Mouse (Mus musculus) heart, postnatal 10 days (tissue): ENCODE results near the gene Cd37. TPM values are rescaled to one million over a fixed set of nuclear protein-coding genes. Genes with fewer than 3 reads are reported as not detected.
"Not testable (repeated sequence)": the region's sequence is repeated elsewhere in the genome, so short reads cannot be mapped to it uniquely, and the experiment has no call there.

ENCODE experiments used
- DNase-seq, 2 experiments: peaks; one replicate each; pipeline ENCODE4 v3.0.0; 2021
- intact Hi-C: fragments of 180-260 bp; cut with DNase I; formaldehyde crosslinking; loops from one replicate; pipeline ENCODE4 v1.15.1; 2025
- total RNA-seq, 2 experiments: library from RNA; stranded (reverse); gene quantifications; 2 replicates each; pipeline ENCODE4 v1.2.3; 2021

The Cd37 gene
- total RNA-seq = 1 to 10 TPM; 3.0 to 4.0 TPM

- peak; percentile 28 to 33 for DNase-seq
- intact Hi-C loops = no loop called here
Measured at GRCm38 (mm10) chr7:45238723-45239496, at the start of gene Cd37. Gene Cd37 (minus strand): TSS chr7:45239115.

GRCm38 (mm10) chr7:45286486-45286885, 47.6 kb upstream of the Cd37 start:
- DNase-seq = no peak
- intact Hi-C loops = no loop called here

DNA sequence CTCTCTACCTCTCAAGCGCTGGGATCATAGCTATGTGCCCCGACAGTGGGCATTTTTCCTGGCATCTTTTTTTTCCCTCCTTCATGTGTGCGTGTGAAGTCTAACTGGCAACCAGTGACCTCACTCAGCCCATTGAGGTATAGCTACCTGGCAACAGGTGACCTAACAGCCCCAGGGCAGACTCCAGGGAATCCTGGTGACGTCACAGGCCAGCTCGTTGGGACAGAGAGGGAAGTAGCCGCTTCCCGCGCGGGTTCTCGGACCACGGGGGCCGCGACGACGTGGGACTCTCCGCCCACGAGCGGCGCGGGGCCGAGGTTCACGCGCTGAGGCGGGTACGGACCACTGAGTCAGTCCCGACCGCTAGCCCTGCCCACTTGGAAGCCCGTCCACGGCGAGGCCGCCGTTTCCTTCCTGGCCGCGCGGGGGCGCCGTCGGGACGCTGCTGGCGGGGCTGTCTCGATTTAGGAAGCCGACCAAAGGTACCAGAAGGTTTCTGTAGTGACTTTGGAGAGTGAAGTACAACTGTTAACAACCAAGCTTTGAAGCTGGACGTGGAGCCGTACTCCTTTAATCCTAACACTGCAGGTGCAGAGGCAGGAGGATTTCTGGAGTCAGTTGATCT, 38.3 kb upstream of the Cd37 start, which contains the start of gene Slc6a21:
Slc6a21 (plus strand) TSS at position 378 of the 625 bp plus-strand sequence.
- intact Hi-C loops = no loop called here
- peak; percentile 77 to 87 for DNase-seq

GRCm38 (mm10) chr7:45273672-45274071, 34.8 kb upstream of the Cd37 start:
- DNase-seq = no peak
- intact Hi-C loops = loop anchor here (2.0 kb wide), 1 partner anchor 25 kb away; no protein-coding TSS in a partner anchor

GRCm38 (mm10) chr7:45272786-45273412, 34.0 kb upstream of the Cd37 start:
- intact Hi-C loops = no loop called here
- no peak for DNase-seq

GRCm38 (mm10) chr7:45265518-45265917, 26.6 kb upstream of the Cd37 start:
- intact Hi-C loops = no loop called here
- DNase-seq = no peak

GRCm38 (mm10) chr7:45264348-45264747, 25.4 kb upstream of the Cd37 start:
- intact Hi-C loops = no loop called here
- DNase-seq = no peak

DNA sequence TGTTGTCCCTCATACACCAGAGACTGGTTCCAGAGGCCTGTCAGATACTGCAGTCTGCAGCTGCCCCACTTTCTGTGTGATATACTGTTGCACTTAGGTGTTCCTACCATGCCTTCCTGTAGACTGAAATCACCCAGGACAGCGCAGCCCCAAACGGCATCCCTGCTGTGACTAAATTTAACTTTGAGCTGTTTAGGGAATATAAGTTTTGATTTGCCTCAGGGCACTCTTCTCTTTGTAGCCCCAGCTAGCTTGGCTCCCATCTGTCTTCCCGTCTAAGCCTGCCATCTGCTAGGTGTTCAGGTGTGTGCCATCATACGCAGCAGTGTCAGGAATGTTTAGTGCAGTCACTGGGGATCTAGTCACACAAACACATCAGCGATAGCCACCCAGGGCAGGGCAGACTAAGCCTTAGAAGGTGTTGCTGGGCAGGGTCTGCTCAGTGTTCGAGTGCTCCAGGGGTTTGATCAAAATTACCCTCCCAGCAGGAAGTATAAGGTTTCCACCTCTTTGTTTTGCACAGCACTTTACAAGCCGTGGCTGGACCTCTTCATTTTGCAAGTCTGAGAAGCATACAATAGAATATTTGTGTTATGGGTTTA, 24.2 kb upstream of the Cd37 start:
- intact Hi-C loops = no loop called here
- no peak for DNase-seq

DNA sequence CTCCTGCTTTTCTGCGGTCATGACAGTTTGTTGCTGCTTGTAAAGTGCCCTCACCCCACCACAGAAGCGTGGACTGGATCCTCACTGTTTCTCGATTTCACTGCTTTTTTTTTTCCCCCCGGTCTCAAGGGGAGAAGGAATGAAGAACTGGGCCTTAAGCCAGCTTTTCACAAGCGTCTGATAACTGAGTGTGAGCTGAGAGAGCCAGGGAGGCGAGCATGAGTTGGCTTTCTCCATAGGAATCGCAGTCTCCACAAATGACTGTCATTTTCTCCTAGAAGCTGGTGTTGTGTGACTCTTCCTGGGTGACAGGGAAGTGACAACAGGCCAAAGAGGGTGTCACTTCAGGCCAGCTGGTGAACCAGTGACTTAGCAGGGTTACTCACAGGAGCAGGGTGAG, 23.4 kb upstream of the Cd37 start:
- peak; percentile 34 to 35 for DNase-seq

DNA sequence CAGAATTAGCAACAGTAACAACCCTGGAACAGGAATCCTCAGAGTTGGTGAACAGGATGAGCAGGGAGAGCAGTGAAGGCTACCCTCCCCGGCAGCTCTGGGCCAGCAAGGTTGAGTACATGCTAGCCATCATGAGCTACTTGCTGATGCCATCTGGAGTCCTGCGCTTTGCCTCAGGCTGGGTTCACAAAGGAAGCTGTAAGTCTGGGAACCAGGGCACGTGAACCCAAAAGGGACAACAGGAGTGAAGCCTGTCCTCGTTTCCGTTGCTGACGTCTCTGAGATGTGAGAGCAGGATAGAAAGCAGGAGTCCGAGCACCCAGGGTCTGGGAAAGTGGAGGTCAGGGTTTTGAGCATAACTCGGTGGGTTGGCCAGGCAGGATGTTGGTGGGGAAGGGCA, 20.4 kb upstream of the Cd37 start:
- intact Hi-C loops = no loop called here
- DNase-seq = no peak

More for the DNA sequence above, 23.4 kb upstream of the Cd37 start:
- intact Hi-C loops = no loop called here

DNA sequence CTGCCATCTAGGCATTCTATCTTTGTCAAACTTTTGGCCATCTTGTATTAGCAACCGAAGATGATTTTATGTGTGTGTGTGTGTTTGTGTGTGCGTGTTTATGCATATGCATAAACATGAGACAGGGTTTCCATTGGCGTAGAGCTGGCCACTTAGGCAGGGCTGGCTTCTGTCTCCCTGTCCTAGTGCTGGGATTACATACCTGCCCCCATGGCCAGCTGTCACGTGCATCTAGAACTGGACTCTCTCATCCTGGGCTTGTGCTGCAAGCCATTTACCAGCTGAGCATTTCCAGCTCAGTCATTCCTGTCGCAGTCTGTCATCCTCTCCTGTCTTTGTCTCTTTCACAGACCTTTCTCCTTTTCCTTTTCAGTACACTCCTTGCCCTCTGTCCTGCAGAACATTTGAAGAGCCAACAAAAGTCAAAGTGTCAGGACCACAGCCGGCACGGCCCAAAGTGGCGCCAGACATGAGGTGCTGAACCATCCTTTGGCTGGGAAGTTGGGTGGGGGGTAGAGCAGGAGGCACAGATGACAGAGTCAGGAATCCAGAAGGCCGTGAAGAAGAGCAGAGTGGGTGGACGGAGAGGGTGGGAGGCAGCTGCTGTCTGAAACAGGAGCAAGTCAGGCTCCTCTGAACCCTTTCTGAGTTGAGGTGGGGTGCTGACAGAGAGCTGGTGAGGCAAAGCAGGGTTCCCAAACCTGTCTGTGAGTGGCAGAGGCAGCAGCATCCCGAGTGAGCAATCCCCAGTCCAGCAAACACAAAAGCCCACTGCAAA, 18.3 kb upstream of the Cd37 start:
- intact Hi-C loops = no loop called here
- DNase-seq = no peak

GRCm38 (mm10) chr7:45255822-45256221, 16.9 kb upstream of the Cd37 start:
- intact Hi-C loops = not testable (repeated sequence)
- peak; percentile 36 to 43 for DNase-seq

- no peak for DNase-seq
- intact Hi-C loops = no loop called here
Measured at GRCm38 (mm10) chr7:45253806-45254205, 14.9 kb upstream of the Cd37 start.

DNA sequence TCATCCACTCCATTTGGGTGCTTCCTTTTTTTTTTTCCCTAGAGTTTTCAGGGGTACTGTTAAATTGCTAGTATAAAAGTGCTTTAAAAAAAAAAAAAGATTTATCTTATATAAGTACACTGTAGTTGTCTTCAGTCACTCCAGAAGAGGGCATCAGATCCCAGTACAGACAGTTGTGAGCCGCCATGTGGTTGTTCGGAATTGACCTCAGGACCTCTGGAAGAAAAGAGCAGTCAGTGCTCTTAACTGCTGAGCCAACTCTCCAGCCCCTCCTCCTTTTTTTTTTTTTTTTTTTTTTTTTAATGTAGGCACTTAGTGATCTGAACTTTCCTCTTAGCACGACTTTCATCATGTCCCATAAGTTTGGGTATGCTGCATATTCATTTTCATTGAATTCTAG, 8.8 kb upstream of the Cd37 start:
- DNase-seq = no peak
- intact Hi-C loops = loop anchor here (5.0 kb wide), 1 partner anchor 50 kb away; no protein-coding TSS in a partner anchor

GRCm38 (mm10) chr7:45241389-45241749, 2.5 kb upstream of the Cd37 start:
- no peak for DNase-seq
- intact Hi-C loops = no loop called here

DNA sequence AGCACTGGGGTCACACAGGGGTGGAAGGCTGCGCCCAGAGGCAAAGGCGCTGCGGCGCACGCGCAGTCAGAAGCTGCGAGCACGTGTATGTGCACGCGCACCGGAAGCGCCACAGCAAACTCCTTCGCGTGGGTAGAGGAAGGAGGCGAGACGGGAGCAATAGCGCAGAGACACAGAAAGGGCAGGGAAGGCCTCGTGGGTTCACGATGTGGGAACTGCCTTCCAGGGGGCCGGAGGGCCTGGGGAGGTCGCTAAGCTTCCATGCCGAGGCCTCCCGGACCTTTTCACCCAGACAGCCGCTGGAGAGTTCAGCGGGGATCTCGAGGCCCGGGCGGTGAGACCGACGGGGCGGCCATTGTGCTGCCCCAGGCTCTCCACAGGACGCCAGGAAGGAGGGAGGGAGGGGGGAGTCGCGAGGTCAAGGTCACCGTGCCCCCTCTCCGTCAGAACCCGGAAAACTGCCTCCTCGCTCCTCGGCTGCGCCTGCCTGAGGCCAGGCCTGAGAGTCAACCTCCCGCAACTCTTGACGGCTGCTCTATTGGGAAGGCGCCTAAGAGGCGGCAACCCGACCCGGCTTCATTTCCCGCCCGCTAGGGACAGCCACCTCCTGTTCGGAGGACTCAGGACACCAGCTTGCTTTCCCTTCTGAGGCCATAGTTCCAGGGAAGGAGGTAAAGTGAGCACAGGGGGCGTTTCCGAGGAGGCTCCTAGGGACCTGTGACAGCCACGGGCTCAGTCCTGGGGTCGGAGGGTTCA, 1.9 kb upstream of the Cd37 start, which contains the start of gene Slc6a16:
Slc6a16 (plus strand) TSS at position 453 of the 756 bp plus-strand sequence.
- intact Hi-C loops = no loop called here
- peak; percentile 28 to 47 for DNase-seq

DNA sequence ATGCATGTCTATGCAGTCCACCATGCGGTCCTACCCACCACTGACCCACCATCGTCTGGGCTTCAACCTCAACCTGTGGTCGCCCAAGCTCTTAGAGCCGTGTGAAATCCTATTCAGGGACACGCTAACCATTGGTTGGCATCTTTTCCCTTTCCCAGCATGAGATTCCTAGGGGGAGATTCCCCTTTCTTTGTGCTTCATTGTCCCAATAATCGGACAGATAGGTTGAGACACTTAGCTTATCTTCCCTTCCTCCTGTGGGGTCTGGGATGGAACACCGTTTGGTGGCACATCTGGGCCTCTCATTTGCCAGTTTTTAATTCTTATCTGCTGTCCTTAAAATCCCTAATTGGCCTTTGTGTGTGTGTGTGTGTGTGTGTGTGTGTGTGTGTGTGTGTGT, 1.2 kb upstream of the Cd37 start:
- intact Hi-C loops = no loop called here
- DNase-seq = no peak

- intact Hi-C loops = no loop called here
- no peak for DNase-seq
Measured at GRCm38 (mm10) chr7:45237747-45238699, 892 bp downstream of the Cd37 start.
